Mouse (Mus musculus) naive thymus-derived CD4-positive, alpha-beta T cell, adult 2 months (primary cell): ENCODE results near the gene Ipmk.
A peak's percentile ranks its signal among the peaks of the same experiment; 100 is the strongest.

ENCODE experiments used
- DNase-seq: peaks from one replicate; pipeline ENCODE4 v3.0.0-alpha.2; 2011; ENCODE audit warnings: low read depth

Gene Ipmk

DNA sequence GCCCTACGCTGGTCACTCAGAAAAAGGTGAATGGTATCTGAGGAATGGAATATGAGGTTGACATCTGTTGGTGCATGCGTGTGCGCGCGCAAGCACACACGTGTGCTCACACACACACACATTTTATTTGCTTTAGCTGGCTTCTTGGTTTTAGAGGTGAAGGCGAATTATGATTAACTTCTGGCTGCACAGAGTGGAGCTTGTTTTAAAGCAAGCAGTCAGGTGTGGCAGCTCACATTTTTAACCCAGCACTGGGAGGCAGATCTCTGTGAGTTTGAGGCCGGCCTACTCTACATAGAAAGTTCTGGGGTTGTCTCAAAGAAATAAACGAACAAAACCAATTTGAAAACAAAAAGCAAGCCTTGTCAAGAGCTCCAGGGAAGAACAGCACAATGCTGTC is 6.3 kb upstream of the Ipmk start:
- no peak for DNase-seq

DNA sequence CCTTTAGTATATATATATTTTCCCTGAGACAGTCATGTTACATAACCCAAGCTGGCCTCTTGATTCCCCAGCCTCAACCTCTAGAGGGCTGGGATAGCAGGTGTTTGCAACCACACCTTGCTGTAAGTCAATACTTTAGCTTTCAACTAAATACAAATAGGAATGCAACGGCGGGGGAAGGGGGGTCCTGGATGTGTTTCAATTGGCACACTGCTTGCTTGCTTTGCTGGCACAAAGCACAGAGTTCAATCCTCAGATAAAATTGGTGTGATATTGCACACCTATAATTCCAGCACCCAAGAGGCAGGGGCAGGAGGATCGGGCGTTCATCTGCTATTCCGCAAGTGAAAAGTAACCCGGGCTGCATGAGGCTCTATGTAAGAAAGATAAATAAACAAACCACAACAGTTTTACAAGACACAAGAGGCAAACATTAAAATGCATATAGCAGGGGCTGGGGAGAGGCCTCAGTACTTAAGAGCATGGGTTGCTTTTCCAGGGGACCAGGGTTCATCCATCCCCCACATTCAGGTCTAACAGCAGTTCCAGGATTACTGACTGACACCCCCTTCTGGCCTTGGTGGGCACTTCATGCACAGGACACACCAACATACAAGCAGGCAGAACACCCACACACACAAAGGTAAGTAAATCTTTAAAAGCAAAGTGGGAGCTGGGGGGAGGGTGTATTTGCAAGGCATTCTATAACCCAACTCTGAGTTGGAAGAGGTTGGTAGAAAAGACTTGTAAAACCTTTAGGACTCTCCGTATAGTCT is 5.3 kb upstream of the Ipmk start:
- peak; percentile 33 for DNase-seq

DNA sequence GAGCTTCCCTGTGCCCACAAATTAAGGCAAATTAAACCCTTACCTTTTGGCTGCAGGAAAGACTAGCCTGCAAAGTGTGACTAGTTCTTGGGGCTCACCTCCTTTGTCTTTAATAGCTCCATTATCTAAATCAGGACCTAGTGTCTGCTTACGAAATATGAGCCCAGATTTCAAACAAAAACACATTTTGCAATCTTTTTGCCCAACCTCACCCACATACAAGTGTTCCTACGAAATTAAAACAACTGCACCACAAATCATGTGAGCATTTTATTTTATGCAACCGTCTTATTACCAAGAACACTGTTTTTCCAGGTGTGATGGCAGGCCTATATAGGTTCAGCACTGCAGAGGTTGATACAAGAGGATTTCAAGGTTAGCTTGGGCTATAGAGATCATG is 4.4 kb upstream of the Ipmk start:
- DNase-seq = no peak

DNA sequence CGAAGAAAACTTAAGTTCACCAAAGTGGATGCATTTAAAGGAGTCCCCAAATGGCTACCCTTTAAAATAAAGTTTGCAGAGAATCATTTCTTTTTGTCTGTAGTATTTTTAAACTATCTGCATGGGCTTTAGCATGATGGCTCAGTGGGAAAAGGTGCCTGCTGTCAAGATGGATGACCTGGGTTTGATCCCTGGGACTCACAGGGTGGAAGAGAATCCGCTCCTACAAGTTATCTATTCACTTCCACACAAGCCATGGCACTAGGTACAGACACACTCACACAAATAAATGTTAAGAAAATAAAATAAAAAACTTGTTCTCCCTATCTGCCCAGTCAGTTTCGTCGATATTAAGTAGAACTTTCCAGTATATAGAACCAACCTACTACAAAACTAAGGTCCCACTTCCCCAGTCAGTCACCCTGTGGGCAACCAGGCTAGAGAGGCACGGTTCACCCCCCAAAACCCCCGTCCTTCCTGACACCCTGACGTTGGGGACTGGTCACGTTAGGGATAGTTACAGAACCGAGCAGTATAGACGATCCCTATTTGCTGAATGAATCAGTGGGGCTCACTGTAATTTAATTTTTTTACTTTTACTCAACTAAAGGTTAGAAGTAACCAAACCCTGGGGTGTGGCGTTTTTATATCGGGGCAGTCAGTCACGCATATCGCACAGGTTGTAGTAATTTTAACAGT is 3.8 kb upstream of the Ipmk start:
- no peak for DNase-seq

DNA sequence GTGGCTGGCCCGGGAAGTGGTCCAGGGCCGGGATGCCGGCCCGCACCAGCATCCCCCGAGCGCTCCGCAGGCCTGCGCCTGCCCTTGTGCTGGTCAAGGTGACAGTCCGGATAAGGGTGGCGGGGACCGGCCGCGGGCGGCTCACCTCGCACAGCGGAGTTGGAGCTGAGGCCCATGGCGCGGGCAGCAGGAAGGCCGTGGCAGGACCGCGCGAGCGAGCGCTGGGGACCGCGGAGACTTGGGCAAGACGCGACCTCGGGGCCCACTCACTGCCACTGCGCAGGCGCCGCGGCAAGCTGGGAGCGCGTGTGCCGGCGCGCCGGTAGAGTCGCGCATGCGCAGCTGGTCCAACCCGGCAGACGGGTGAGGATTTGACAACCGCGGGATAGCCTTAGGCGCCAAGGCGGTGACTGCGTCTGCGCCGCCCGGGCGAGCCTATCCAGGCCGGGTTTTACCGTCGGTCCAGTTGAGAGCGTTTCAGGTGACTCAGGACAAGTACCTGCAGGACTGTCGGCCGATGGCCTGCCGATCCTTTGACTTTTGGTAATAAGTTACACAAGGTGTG is 2.9 kb upstream of the Ipmk start, which contains the start of gene Cisd1:
TSS of gene Cisd1 (minus strand) at position 376 of the 565 bp plus-strand sequence.
- DNase-seq = peak; percentile 94

DNA sequence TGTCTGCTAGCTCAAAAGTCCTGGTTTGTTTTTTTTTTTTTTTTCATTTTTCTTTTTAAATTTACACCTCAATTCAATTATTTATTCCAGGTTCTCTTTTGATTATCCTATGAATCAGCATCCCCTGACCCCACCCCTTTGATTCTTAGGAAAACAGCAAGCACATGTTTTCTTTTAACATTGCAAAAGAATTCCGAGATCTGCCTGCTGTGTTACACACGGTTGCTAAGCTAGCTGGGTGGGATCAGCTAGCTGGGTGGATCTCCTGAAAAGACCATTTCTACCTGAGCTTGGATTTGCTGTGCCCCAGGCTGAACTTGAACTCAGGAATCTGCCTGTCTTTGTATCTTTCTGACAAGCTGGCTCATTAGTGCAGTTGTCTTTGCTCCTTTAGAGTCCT is 1.5 kb upstream of the Ipmk start:
- no peak for DNase-seq

DNA sequence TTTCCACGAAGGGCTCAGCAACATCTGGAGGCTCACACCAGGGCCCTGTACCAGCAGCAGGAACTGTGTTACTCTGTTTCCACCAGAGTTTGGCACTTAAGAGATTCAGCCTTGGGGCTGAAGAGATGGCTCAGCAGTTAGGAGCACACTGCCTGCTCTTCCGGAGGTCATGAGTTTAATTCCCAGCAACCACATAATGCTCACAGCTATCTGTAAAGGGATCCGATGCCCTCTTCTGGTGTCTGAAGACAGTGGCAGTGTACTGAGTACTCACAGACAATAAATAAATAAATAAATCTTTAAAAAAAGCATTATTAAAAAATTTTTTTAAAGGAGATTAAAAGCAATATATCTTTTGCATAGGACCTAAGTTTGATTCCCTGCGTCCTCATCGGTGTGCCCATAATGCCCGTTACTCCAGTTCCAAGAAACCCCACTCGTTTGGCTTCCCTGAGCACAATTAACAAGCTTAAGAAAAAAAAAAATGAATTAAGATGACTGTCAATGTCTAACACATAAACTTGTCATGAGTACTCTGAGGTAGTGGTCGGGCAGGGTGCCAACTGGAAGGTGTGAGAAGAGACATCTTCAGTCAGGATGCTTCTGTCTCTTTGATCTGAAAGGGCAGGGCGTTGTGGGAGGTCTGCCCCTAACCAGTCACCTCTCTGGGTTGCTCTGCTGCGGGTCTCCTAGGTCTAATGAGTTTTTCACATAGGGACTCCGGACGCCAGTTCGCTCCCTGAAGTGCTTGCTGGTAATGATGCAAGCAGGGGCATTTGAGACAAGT is 648 bp upstream of the Ipmk start:
- DNase-seq = peak; percentile 93

DNA sequence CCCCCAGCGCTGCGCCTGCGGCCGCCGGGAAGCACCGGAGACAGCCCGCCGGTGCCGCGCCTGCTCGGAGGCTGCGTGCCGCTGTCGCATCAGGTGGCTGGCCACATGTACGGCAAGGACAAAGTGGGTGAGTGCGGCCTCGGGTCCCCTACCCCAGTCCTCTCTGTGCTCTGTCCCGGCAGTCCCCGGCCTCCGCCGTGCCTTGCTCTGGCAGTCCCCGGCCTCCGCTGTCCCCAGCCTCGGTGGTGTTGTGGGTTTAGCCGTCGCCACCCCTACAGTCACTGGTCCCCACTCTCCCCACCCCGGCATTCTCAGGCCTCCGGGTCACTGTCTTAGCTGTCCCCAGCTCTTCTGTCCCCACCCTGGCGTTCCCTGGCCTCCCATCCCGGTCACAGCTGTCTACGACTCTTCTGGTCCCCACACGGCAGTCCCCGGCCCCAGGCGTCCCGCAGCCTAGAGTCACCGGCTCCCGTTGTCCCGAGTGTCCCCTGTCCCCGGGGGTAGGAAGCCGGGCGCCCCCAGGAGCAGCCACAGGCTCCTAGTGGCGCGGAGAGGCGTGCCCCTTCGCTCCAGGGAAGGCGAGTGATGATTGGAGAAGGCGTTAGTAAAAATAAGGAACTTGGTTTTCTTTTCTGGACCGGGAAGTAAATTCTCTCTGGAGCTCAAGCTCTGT is 537 bp downstream of the Ipmk start:
- no peak for DNase-seq

DNA sequence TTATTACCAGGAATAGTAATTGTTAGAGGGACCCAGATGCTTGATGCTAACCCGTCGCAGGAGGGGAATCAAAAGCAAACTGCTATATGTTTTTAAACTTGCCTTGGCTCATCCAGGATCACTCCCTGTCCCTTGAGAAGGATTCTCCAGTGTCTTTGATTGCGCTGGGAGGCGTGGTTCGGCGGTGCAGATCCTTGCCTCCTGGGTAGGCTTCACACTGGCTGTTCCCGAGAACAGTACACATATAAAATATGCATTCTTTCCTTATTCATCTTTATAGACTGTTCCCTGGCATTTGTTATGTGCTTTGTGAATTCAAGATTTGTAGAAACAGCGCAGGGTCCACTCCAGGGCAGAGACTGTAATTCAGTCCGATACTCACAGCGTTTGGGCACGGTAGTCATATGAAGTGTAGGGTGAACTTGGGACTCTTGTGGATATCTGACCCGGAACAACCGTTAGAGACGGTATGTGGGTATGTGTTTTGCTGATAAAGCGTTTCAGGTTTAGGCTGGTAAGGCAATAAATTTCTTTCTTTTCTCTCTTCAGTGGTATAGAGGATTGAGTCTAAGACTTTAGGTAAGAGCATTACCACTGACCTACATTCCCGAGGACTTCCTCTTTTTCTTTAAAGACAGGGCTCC is 1.2 kb downstream of the Ipmk start:
- DNase-seq = peak; percentile 24

DNA sequence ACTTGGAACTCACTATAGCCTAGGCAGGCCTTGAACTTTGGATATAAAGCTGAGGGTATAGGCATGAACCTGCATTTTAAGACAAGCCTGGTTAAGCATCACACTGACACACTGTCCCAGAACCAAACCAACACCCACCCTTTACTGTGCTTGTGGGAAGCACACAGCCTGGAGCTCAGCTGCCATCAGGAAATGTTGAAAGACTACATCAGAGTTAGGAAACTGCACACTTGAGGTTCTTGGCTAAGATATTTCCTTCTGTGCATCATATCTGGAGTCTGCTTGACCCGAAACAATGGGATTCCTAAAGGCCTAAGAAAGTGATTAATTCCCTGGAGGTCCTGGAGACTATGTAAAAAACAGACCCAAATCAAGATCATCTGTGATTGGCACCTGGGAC is 1.7 kb downstream of the Ipmk start:
- DNase-seq = no peak

DNA sequence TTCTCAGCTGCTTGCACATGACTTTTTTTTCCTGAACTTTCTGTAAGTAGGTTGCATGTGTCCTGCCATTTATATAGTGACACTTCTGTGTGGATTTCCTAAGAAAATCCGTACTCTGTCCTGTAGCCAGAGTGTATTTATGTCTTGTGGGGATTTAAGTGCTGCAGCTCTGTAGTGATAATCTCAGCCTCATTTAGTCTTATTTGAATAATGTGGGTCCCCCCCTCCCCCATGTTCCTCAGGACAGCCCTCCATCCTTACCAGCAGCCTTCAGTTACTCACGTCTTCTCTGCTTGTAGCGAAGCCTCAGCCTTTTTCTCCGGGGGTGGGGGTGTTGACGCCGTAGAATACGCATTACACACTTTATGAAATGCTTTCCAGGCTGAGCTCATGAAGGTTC is 3.7 kb downstream of the Ipmk start:
- no peak for DNase-seq

DNA sequence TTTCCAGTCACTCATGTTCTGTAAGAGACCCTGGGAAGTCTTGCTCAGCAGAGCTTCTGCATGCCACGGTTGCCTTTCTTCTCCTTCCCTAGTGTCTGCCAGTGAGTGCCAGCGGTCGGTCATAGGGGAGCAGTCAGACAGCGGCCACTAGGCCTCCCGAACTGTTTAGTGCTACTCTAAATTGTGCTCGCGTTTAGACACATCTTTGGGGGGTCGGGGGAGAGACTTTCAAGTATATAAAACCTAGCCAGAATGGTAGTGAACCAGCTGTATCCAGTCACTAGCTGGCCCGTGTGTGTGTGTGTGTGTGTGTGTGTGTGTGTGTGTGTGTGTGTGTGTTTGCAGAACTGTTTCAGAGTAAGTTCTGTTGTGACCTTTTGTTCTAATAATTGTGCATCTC is 6.3 kb downstream of the Ipmk start:
- no peak for DNase-seq

DNA sequence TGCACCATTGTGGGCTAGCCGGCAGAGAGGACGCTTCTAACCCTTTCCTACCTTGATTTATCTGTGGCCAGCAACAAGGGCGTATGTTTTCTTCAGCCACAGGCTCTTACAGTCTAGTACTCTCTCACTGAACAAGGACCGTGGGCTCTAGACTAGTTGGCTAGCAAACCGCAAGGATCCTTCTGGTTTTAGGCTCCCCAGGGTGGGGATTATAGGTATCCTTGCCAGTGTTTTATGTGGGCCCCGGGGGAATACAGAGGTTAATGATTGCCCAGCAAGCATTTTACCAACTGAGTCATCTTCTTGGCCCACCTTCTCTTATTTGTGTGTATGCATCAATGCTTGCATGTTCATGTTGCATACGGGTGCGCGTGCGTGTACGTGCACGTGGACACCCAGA is 7.4 kb downstream of the Ipmk start:
- no peak for DNase-seq

DNA sequence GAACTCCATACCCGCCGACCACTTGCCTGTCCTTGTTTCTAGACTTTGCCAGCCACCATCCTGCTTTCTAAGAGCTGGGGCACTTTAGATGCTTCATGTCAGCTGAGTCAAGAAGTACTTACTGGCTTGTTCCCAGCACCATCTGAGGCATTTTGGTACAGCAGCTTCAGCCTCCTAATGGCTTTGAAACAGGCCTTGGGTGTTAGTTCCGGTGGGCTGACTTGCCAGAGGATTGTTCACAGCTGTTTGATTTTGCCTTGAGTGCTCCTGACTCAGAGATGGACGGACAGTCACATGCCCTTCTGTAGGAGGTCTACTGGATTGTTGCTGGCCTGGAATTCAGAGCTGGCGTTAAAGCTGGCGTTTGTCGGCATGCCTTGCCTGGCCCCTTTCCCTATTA is 13.5 kb downstream of the Ipmk start:
- no peak for DNase-seq

DNA sequence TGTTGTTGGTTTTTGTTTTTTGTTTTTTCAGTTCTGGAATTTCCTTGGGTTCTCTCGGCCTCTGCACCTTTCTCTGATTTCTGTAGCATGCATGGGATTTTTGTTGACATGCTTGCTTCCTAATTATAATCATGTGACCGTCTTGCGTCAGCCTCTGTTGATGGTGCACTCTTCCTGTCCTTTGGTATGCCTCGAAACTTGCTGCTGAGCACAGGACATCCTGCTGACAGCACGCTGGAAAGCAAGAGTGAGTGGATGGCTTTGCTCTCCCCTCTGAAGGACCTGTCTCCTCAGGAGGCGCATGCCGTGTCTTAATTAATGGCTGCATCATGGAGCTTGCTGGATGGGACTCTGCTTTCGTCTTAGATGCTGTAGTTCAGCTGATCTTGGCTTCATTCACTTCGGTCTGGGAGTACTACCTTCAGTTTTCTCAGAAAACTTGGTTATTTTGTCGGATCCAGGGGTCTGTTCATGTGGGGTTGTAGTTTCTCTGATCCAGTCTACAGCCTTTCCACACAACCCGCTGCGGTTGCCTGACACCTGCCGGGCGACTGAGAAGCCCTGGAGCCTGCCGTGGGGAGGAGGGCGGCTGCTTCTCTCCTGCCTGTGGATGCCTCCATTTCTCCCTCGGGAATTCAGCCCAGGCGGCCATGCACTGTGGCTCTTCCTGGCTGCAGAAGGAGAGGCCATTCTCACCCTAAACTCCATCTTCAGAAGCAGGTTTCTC is 14.4 kb downstream of the Ipmk start:
- peak; percentile 68 for DNase-seq

DNA sequence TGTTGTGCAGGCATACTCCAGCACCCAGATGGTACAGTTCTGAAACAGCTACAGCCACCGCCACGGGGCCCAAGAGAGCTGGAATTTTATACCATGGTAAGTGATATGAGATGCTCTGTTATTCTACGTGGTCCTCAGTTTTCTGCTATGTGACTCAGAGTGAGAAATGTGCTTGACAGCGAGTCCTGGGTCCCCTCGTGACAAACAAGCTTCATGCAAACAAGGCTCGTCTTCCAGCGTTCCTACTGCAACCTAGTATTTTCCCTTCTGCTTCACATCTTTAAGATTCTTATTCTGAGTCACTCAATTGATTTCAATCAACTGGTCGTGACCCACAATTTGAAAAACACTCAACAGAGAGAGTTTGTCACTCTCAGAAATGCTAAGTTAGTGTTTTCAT is 15.9 kb downstream of the Ipmk start:
- DNase-seq = no peak

DNA sequence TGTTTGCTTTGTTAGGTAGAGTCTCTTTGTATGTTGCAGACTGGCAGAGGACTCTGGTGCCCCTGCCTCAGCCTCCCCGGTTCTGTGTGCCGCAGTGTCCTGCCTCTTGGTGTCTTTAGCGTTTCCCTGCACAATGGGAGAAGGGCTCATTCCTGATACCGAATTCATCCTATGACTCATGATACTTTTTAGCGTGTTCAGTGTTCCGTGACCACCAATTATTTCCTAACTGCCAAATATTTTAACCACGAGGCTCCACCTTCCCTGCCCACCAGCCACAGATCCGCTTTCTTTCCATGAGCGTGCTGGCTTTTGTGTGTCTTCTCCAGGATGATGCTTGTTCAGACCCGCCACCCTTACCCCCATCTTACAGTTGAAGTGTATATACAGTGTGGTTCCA is 16.3 kb downstream of the Ipmk start:
- no peak for DNase-seq

DNA sequence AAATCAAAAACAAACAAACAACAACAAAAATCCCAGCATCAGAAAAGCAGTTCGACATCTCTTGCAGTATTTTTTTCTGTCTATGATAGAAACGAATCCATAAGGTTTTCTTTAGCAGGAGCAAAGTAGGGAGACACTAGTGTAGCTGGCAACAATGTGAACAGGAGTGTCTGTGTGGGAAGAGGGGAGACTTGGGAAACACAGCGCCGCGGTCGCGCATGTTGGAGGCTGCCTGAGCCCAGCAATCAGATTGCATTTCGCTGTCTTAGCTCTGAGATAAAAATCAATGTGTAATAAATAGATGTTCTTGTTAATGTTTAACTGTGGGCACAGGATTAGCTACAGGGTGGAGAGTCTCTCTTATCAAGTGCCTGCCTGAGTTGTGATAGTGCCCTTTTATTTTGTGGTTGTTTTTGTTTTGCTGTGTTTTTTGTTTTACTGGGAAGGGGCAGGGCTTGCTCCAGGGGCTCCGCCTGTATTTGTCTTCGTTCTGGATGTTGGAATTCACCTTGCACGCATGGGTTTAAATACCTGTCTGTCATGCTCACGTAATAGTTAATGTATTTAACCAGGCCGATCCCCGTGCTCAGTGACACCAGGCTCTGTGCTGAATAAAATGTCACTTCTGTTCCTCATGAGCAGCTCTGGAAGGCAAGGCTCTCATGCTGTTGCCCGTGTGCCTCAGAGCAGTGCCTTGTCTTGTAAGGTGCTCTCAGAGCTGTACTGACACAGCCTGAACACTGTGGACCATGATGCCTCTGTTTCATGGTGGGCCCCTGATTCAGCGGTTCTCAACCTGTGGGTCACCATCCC is 20.8 kb downstream of the Ipmk start:
- no peak for DNase-seq

DNA sequence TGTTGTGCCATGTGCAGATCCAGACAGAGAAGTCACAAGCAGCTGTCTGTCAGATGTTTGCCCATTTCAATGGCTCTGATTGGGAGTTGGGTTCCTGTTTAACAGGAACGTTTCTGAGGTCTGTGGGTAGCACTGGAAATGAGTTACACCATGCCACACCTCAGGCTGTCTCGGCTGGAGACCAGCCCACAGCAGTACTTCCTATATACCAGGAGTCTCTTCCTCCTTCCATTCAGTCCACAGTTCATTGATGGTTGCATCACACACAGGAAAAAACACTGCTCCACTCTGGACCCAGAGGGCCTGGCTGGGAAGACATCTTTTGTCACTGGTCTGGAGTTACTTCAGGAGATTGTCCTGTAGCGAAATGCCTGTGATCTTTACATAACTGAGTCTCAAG is 21.9 kb downstream of the Ipmk start:
- DNase-seq = no peak

DNA sequence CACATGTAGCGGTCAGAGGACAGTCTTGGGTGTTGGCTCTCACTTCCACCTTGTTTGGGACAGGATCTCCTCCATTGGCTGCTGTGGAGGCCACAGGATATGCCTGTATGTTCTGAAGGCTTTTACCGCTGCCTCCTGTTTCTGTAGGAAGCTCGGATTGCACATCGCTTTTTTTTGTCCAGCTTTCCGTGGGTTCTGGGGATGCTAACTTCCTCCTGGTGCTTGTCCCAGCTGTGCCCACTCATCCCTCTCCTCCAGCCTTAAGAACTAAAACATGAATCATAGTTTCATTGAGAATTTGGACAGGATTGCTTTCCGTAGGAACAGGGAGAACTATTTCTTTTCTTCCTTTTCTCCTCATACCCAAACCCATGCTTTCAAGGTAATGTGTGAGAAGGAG is 24.3 kb downstream of the Ipmk start:
- no peak for DNase-seq
